Mouse (Mus musculus): Measurements from ENCODE around the gene Kcng3.
A peak's percentile ranks its signal among the peaks of the same experiment; 100 is the strongest.

Gene Kcng3

GRCm38 (mm10) chr17:83631783-83632652 lies at the start of gene Kcng3:
Gene Kcng3, minus strand, starts transcription at chr17:83631895.
- peak; percentile 55 for DNase-seq (ENCODE audit: low spot score)

- no peak for DNase-seq (ENCODE audit: low spot score)
Measured at GRCm38 (mm10) chr17:83677370-83677769, 45.7 kb upstream of the Kcng3 start.

- no peak for DNase-seq (ENCODE audit: low spot score)
Measured at GRCm38 (mm10) chr17:83672685-83673084, 41.0 kb upstream of the Kcng3 start.

- no peak for DNase-seq (ENCODE audit: low spot score)
Measured at GRCm38 (mm10) chr17:83667934-83668690, 36.4 kb upstream of the Kcng3 start.

GRCm38 (mm10) chr17:83666597-83667287 lies 35.0 kb upstream of the Kcng3 start:
- DNase-seq (ENCODE audit: low spot score) = no peak

GRCm38 (mm10) chr17:83664761-83665160 lies 33.1 kb upstream of the Kcng3 start:
- DNase-seq (ENCODE audit: low spot score) = no peak

GRCm38 (mm10) chr17:83658943-83659342 lies 27.2 kb upstream of the Kcng3 start:
- no peak for DNase-seq (ENCODE audit: low spot score)

- no peak for DNase-seq (ENCODE audit: low spot score)
Measured at GRCm38 (mm10) chr17:83657375-83657774, 25.7 kb upstream of the Kcng3 start.

GRCm38 (mm10) chr17:83655732-83656131 lies 24.0 kb upstream of the Kcng3 start:
- no peak for DNase-seq (ENCODE audit: low spot score)

GRCm38 (mm10) chr17:83654651-83655136 lies 23.0 kb upstream of the Kcng3 start:
- no peak for DNase-seq (ENCODE audit: low spot score)

- no peak for DNase-seq (ENCODE audit: low spot score)
Measured at GRCm38 (mm10) chr17:83653635-83654034, 21.9 kb upstream of the Kcng3 start.

- DNase-seq (ENCODE audit: low spot score) = no peak
Measured at GRCm38 (mm10) chr17:83650932-83651682, 19.4 kb upstream of the Kcng3 start.

- DNase-seq (ENCODE audit: low spot score) = no peak
Measured at GRCm38 (mm10) chr17:83649986-83650385, 18.3 kb upstream of the Kcng3 start.

GRCm38 (mm10) chr17:83647413-83647812 lies 15.7 kb upstream of the Kcng3 start:
- DNase-seq (ENCODE audit: low spot score) = no peak

- DNase-seq (ENCODE audit: low spot score) = no peak
Measured at GRCm38 (mm10) chr17:83646425-83647163, 14.9 kb upstream of the Kcng3 start.

- peak; percentile 21 for DNase-seq (ENCODE audit: low spot score)
Measured at GRCm38 (mm10) chr17:83645226-83645808, 13.6 kb upstream of the Kcng3 start.

- peak; percentile 53 for DNase-seq (ENCODE audit: low spot score)
Measured at GRCm38 (mm10) chr17:83637393-83637792, 5.7 kb upstream of the Kcng3 start.

GRCm38 (mm10) chr17:83636443-83636842 lies 4.7 kb upstream of the Kcng3 start:
- no peak for DNase-seq (ENCODE audit: low spot score)

- DNase-seq (ENCODE audit: low spot score) = peak; percentile 81
Measured at GRCm38 (mm10) chr17:83632653-83633570, 1.2 kb upstream of the Kcng3 start.
